Mouse (Mus musculus) brain, embryonic 14.5 days (tissue): ENCODE data around the gene Sorl1.

ENCODE experiments used
- CTCF ChIP-seq: fragments of 200-500 bp; IDR thresholded peaks from 2 replicates; pipeline ENCODE4 v1.5.1; 2012; ENCODE audit warnings: inconsistent platforms, mild to moderate bottlenecking, moderate library complexity, borderline replicate concordance; ENCODE audit not compliant: insufficient read depth, insufficient read length; ENCODE audit errors: extremely low read depth
- POLR2A ChIP-seq: fragments of 200-500 bp; IDR thresholded peaks from 2 replicates; pipeline ENCODE4 v1.6.1; 2012; ENCODE audit warnings: mild to moderate bottlenecking, inconsistent platforms, borderline replicate concordance; ENCODE audit not compliant: poor library complexity, insufficient read depth, insufficient read length, severe bottlenecking; ENCODE audit errors: extremely low read depth

- TF ChIP-seq CTCF (no peak), POLR2A (no peak)
These were observed 99.8 kb downstream of the Sorl1 start for GRCm38 (mm10) chr9:42024257-42024656.
